Mouse (Mus musculus) frontal cortex, adult (tissue): Measurements from ENCODE around the gene Vmn2r46.
"Not testable (repeated sequence)": the region's sequence is repeated elsewhere in the genome, so short reads cannot be mapped to it uniquely, and the experiment has no call there.

ENCODE experiments used
- ATAC-seq: cut with Nextera tagmentation; 2 replicates; pipeline ENCODE4 v1.9.2; 2017; ENCODE audit warnings: mild to moderate bottlenecking, moderate library complexity, mixed read lengths; ENCODE audit not compliant: low TSS enrichment

The Vmn2r46 gene

DNA sequence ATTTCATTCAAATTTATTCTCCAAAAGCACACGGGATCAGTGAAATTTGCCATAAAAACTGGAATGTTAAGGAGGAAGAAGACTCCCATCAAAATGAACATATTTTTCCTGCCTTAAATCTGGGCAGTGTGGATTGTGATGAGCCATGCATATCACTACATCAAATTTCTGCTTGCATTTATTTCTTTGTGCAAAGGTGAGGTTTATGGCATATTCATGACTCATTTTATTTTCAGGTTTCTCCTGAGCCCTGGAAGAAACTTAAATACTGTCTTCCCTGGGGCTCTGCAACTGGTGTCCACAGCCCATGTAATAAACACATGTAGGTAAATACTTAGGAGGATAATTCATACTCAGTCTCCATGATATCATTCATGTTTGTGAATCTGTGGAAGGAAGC lies at the start of gene Vmn2r46:
Gene Vmn2r46, minus strand, starts transcription at position 101 of the 400 bp plus-strand sequence.
- ATAC-seq = not testable (repeated sequence)
